Mouse (Mus musculus) effector memory CD4-positive, alpha-beta T cell, adult 5 months (primary cell): ENCODE data around the gene Megf6. TPM values are rescaled to one million over a fixed set of nuclear protein-coding genes. Genes with fewer than 3 reads are reported as not detected.

Experiments
- polyA plus RNA-seq: library from polyadenylated mRNA; unstranded; fragments of 100-300 nt; shearing (Covaris generic); gene quantifications from one replicate; pipeline ENCODE4 v1.2.1, GENCODE M21; 2017

Gene Megf6
- not detected for polyA plus RNA-seq

GRCm38 (mm10) chr4:154170506-154171150 lies at the start of gene Megf6:
Megf6 (plus strand) TSS chr4:154170730.

DNA sequence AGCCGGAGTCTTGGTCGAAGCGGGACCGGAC lies 30.5 kb upstream of the Megf6 start, which contains the start of gene Trp73:
Trp73 (minus strand) TSS at position 27 of the 31 bp plus-strand sequence.

GRCm38 (mm10) chr4:154142211-154143040 lies 28.1 kb upstream of the Megf6 start, which contains the start of gene Wrap73:
Wrap73 (plus strand) TSS chr4:154142372.

GRCm38 (mm10) chr4:154160538-154161390 lies 9.8 kb upstream of the Megf6 start, which contains the start of gene Tprgl:
Tprgl (minus strand) TSS chr4:154160666.

GRCm38 (mm10) chr4:154301466-154301881 lies 130.9 kb downstream of the Megf6 start, which contains the start of gene Arhgef16:
Arhgef16 (minus strand) TSS chr4:154301676.

Other genes with a start within 250 kb of the Megf6 start
- gene A430005L14Rik, start 213.5 kb upstream of the Megf6 start, polyA plus RNA-seq = 34.3 TPM
- gene Dffb, start 195.6 kb upstream of the Megf6 start, polyA plus RNA-seq = 20.4 TPM
- 11.8 TPM for gene Cep104, start 195.5 kb upstream of the Megf6 start, polyA plus RNA-seq
- 38.4 TPM for gene Lrrc47, start 159.0 kb upstream of the Megf6 start, polyA plus RNA-seq
- 0.56 TPM for gene Smim1, start 144.5 kb upstream of the Megf6 start, polyA plus RNA-seq
- gene Ccdc27, start 128.1 kb upstream of the Megf6 start, polyA plus RNA-seq = not detected
- gene Trp73, start 30.5 kb upstream of the Megf6 start, polyA plus RNA-seq = not detected
- 22.2 TPM for gene Wrap73, start 28.4 kb upstream of the Megf6 start, polyA plus RNA-seq
- gene Tprgl, start 10.1 kb upstream of the Megf6 start, polyA plus RNA-seq = 356 TPM
- not detected for gene Arhgef16, start 130.9 kb downstream of the Megf6 start, polyA plus RNA-seq
- not detected for gene B230104I21Rik, start 165.4 kb downstream of the Megf6 start, polyA plus RNA-seq